Mouse (Mus musculus) hindbrain, embryonic 13.5 days (tissue): ENCODE data around the gene Rgl1. TPM values are rescaled to one million over a fixed set of nuclear protein-coding genes. Genes with fewer than 3 reads are reported as not detected.

Experiments used
- ATAC-seq: fragments of 200-750 bp; cut with Nextera tagmentation; 2 replicates; pipeline ENCODE4 v1.8.0; 2017; ENCODE audit warnings: moderate TSS enrichment; ENCODE audit not compliant: low FRiP score
- H3K27ac ChIP-seq: fragments of 300-500 bp; sonication (generic); 2 replicates; pipeline ENCODE4 v1.5.1; 2015; ENCODE audit warnings: inconsistent platforms, mild to moderate bottlenecking, moderate library complexity
- H3K27me3 ChIP-seq: fragments of 300-500 bp; sonication (generic); 2 replicates; pipeline ENCODE4 v1.6.1; 2015; ENCODE audit warnings: mild to moderate bottlenecking, inconsistent platforms
- H3K36me3 ChIP-seq: fragments of 300-500 bp; sonication (generic); 2 replicates; pipeline ENCODE4 v1.6.1; 2015; ENCODE audit warnings: mild to moderate bottlenecking, inconsistent platforms
- H3K4me1 ChIP-seq: fragments of 300-500 bp; sonication (generic); replicated peaks from 2 replicates; pipeline ENCODE4 v1.6.1; 2015; ENCODE audit warnings: inconsistent platforms
- H3K4me2 ChIP-seq: fragments of 300-500 bp; sonication (generic); 2 replicates; pipeline ENCODE4 v1.6.1; 2015; ENCODE audit warnings: inconsistent platforms, mild to moderate bottlenecking, moderate library complexity
- H3K4me3 ChIP-seq: fragments of 300-500 bp; sonication (generic); 2 replicates; pipeline ENCODE4 v1.5.1; 2015; ENCODE audit warnings: mild to moderate bottlenecking, inconsistent platforms
- H3K9ac ChIP-seq: fragments of 300-500 bp; sonication (generic); 2 replicates; pipeline ENCODE4 v1.6.1; 2015; ENCODE audit warnings: mild to moderate bottlenecking, inconsistent platforms
- H3K9me3 ChIP-seq: fragments of 300-500 bp; sonication (generic); 2 replicates; pipeline ENCODE4 v1.6.1; 2016; ENCODE audit warnings: inconsistent platforms
- WGBS: fragments of 180-500 bp; shearing (Covaris S2); methylation state at CpG from one replicate; pipeline ENCODE4 v1.1.7; 2015; 5-methylcytosine and 5-hydroxymethylcytosine counted together
- polyA plus RNA-seq: library from polyadenylated mRNA; unstranded; fragments of >200 nt; fragmentation: Nextera tagmentation; extraction: Ambion mirVana; gene quantifications from 2 replicates; pipeline ENCODE4 v1.2.1, GENCODE M21; 2015

Rgl1 gene
- polyA plus RNA-seq, 1 experiment from 2014 or later = 19.8 TPM

DNA sequence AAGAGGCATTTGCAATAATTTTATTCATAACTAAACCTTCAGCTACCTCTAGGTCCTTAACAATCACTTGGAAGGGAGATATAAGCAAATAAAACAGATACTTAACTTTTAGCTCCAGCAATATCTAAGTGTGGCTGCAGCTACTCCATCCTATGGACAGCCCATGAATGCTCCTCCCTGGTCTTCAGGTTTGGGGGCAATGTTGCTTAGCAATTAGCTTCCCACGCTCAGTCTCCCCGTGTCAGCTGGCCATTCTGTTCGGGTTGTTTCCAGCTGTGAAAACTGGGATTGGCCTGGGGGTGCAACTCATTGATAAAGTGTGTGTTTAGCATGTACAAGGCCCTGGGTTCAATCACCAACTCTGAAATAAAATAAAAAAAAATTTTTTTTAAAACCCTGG, 136.4 kb downstream of the Rgl1 start:
- 23% methylated on average over 3 of the region's 3 CpGs for WGBS
- Histone ChIP-seq H3K27ac (no peak overlapping the region), H3K36me3 (no peaks in the 10 kb centered on the region), H3K9ac (no peak overlapping the region), H3K4me3 (no peak overlapping the region), H3K9me3 (no peaks in the 10 kb centered on the region), H3K27me3 (peaks cover 6% of the 10 kb centered on the region), H3K4me1 (peaks cover 9% of the 10 kb centered on the region), H3K4me2 (no peak overlapping the region)
- ATAC-seq = no peak

DNA sequence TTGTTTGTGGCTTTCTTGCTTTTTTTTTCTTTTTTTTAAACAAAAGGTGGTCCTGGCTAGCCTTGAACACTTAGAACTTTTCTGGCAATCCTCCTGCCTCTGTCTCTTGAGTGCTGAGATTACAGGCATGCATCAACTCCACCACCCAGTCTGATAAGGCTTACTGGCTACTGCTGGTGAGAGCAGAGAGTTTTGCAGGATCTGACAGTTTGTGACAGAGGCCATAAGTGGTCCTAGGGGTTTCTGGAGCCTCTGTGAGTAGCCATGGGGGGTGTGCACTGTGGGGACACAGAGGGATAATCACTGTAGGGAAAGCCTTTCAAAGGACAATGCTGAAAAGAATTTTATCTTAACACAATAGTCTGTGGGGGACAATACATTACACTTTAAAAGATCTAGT, 140.5 kb downstream of the Rgl1 start:
- H3K36me3 ChIP-seq = no peaks in the 10 kb centered on the region
- no peaks in the 10 kb centered on the region for H3K9me3 ChIP-seq
- H3K9ac ChIP-seq = no peak overlapping the region
- peaks cover 18% of the 10 kb centered on the region for H3K4me1 ChIP-seq
- H3K4me3 ChIP-seq = peak overlapping the region; percentile 66
- H3K27ac ChIP-seq = peak overlapping the region; percentile 72; the same call in 1 of the 2 replicates
- H3K4me2 ChIP-seq = peak overlapping the region; percentile 64
- H3K27me3 ChIP-seq = peaks cover 13% of the 10 kb centered on the region
- no peak for ATAC-seq

DNA sequence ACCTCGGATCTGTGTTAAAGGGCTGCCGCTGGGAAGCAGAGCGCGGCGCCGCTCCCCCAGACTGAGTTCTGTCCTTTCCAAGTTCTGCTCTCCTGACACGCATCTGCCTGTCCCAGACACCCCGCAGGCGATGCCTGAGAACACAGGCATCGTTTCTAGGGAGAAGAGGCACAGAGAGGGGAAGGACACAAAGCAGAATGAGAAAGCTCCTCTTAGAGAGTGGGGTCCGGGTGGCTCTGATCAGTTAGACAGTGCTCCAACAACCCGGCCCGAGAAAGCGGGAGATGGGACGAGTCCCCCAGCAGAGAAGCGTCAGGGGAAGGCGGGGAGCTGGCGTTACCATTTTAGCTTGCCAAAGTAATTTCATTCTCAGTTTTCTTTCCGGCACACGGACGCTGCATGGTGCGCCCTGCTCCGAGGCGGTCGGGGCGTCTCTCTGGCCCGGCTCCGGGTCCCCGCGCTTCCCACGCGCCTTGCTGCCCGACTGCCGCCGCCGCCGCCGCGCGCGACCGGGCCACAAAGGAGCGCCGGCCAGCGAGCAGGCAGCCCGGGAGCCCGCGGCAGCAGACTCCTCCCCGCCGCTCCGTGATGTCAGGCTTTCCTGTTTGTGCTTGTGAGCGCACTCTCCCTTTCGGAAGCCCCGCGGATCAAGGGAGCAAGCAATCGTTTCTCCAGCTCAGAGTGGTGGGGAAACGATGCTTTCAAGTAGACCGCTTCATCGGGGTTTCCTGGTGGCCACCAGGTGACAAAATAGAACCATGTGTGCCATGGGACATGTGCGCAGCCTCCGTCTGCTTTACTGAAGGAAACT, 141.3 kb downstream of the Rgl1 start:
- under 1% methylated on average over 61 of the region's 61 CpGs for WGBS
- H3K36me3 ChIP-seq = no peaks in the 10 kb centered on the region
- ATAC-seq = peak; percentile 90

DNA sequence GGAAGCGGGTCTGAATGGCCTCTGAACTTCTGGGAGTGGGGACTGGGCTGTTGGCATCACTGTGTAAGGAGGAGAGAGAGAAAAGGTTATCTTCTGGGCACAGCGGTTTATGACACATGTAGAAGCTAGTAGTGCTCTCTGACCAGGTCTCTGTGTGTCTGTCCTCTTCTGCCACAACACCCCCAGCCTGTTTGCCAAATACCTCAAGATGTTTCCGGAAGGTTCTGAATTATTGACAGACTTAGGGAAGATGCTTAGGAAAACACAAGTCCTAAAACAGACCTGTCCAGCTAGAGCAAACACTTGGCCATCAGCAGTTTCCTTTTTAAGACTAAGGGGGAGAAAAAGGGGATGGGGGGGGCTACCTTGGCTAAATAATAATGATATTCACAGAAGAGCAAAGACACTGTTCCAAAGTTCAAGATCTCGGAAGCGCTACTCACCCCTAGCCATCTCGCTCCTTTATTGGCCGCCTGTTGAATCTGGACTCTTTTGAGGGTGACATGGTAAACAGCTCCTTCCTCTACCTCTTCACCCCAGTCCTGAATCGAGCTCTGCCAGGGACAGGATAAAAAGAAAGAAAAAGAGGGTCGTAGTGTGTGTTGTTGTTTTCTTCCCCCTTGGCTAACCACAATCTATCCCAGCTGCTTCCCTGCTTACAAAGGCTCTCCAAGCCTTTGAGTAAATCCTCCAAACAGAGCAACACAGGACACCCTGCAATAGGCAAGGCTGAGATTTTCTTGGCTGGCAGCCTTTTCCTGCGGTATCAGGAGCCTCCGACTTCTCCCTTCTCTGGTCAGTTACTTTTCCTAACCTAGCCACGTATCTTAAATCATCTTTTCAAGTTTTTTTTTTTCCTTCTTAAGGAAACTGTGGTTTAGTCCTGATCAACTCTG, 142.5 kb downstream of the Rgl1 start:
- Histone ChIP-seq H3K9ac (0 out of 2 replicates have a peak overlapping the region, but pooled peaks have one; percentile 49), H3K27ac (0 out of 2 replicates have a peak overlapping the region, but pooled peaks have one; percentile 46)

More for the DNA sequence above, 141.3 kb downstream of the Rgl1 start:
- peaks cover 16% of the 10 kb centered on the region for H3K4me1 ChIP-seq
- H3K27ac ChIP-seq = peak overlapping the region; percentile 72
- peak overlapping the region; percentile 81 for H3K9ac ChIP-seq
- peaks cover 13% of the 10 kb centered on the region for H3K27me3 ChIP-seq
- peak overlapping the region; percentile 64 for H3K4me2 ChIP-seq
- no peaks in the 10 kb centered on the region for H3K9me3 ChIP-seq
- H3K4me3 ChIP-seq = peak overlapping the region; percentile 66

DNA sequence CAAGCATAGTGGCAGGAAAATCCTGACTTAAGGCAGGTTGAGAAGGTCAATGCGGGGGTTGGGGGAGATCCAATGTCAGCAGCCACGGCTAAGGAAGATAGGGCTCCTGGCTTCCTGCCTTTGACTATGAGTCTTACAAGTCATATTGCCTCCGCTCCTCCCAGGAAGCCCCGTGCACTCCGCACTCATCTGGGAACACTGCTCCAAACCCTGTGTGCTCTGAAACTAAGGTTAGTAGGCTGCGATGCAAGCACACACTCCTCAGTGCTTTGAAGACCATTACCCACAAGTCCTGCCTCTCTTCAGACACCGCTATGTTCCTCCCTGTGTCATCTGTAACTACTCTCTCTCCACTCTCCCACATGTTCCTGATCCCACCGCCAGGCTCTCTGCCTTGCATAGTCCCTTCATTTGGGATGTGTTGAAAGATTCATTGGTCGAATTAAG, 143.4 kb downstream of the Rgl1 start:
- H3K9ac ChIP-seq = no peak overlapping the region

More for the DNA sequence above, 142.5 kb downstream of the Rgl1 start:
- 36% methylated on average over 12 of the region's 12 CpGs for WGBS
- no peaks in the 10 kb centered on the region for H3K36me3 ChIP-seq
- no peak for ATAC-seq
- H3K4me2 ChIP-seq = peak overlapping the region; percentile 64
- H3K27me3 ChIP-seq = peaks cover 13% of the 10 kb centered on the region
- peak overlapping the region; percentile 66 for H3K4me3 ChIP-seq
- H3K9me3 ChIP-seq = no peaks in the 10 kb centered on the region; the same call in 1 of the 2 replicates
- peaks cover 15% of the 10 kb centered on the region for H3K4me1 ChIP-seq

DNA sequence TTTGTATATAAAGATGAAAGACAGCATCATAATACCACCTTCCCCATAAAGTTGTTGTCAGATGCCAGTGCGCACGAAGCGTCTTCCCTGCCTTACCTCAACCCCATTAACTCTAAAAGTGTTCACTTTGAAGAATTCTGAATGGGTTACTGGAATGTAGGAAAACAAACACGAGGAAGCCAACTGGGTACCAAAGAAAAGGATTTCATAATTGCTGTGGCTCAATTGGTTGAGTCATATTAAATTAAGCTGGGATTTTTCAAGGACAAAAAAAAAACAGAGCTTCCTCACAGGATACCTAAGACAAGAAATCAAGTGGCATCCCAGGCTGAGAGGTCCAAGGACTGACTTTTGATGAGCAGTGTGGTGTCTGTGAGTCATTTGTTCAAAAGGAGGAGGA, 144.5 kb downstream of the Rgl1 start:
- H3K4me2 ChIP-seq = no peak overlapping the region
- no peak for ATAC-seq
- 88% methylated on average over 4 of the region's 4 CpGs for WGBS

More for the DNA sequence above, 143.4 kb downstream of the Rgl1 start:
- 88% methylated on average over 9 of the region's 9 CpGs for WGBS
- peak overlapping the region; percentile 64 for H3K4me2 ChIP-seq
- H3K4me1 ChIP-seq = peaks cover 16% of the 10 kb centered on the region
- H3K27ac ChIP-seq = no peak overlapping the region
- no peaks in the 10 kb centered on the region; the same call in 1 of the 2 replicates for H3K9me3 ChIP-seq
- H3K36me3 ChIP-seq = no peaks in the 10 kb centered on the region; the same call in 1 of the 2 replicates
- peak overlapping the region; percentile 66 for H3K4me3 ChIP-seq
- H3K27me3 ChIP-seq = peaks cover 13% of the 10 kb centered on the region
- no peak for ATAC-seq

DNA sequence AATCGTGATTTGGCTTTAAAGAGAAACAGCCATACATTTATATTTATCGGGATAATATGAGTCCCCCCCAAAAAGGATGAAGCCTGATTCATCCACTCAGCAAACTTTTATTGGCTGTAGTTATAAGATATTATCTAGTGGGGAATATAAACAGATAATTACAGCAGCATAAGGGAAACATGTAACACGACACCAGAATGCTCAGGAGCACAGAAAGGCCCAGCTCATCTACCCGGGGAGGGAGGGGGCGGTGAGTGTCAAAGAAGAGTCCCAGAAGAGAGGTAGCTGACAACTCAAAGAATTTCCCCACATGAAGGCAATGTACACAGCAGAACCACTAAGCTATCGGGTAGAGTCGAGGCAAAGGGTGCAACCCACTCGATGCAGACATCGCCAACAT, 146.8 kb downstream of the Rgl1 start:
- no peaks in the 10 kb centered on the region; the same call in 1 of the 2 replicates for H3K36me3 ChIP-seq
- no peak overlapping the region for H3K4me2 ChIP-seq
- H3K4me1 ChIP-seq = peaks cover 20% of the 10 kb centered on the region
- no peak overlapping the region for H3K4me3 ChIP-seq
- ATAC-seq = no peak
- H3K27ac ChIP-seq = no peak overlapping the region
- H3K9me3 ChIP-seq = no peaks in the 10 kb centered on the region; the same call in 1 of the 2 replicates
- 0 out of 2 replicates have a peak, but pooled peaks cover 7% of the 10 kb centered on the region for H3K27me3 ChIP-seq
- 81% methylated on average over 9 of the region's 9 CpGs for WGBS
- no peak overlapping the region for H3K9ac ChIP-seq

More for the DNA sequence above, 144.5 kb downstream of the Rgl1 start:
- H3K27me3 ChIP-seq = peaks cover 13% of the 10 kb centered on the region
- no peaks in the 10 kb centered on the region; the same call in 1 of the 2 replicates for H3K9me3 ChIP-seq
- no peak overlapping the region for H3K27ac ChIP-seq
- H3K4me3 ChIP-seq = no peak overlapping the region
- H3K9ac ChIP-seq = no peak overlapping the region
- H3K4me1 ChIP-seq = peaks cover 26% of the 10 kb centered on the region
- no peaks in the 10 kb centered on the region; the same call in 1 of the 2 replicates for H3K36me3 ChIP-seq

DNA sequence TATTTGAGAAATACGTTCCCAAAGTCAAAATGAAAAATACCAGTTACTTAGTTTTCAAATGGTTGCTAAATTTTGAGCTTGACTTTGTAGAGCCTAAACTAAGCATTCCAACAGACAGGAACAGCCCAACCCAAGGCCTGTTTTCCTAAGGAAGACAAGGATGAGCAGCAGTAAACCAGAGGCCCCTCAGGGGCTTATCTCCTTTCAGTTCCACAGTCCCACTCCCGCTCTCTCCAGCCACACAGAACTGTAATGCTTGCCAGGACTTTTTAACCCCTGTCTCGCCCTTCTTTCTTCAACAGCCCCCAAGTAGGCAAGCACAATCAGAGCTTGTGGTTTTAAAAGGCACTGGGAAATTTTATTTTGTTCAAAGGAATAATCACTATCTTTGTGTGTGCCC, 147.3 kb downstream of the Rgl1 start:
- Histone ChIP-seq H3K4me1 (peaks cover 19% of the 10 kb centered on the region), H3K27me3 (0 out of 2 replicates have a peak, but pooled peaks cover 7% of the 10 kb centered on the region), H3K9me3 (no peaks in the 10 kb centered on the region; the same call in 1 of the 2 replicates), H3K27ac (no peak overlapping the region), H3K36me3 (no peaks in the 10 kb centered on the region; the same call in 1 of the 2 replicates), H3K9ac (no peak overlapping the region), H3K4me2 (no peak overlapping the region), H3K4me3 (no peak overlapping the region)
- 83% methylated on average over 3 of the region's 3 CpGs for WGBS
- ATAC-seq = no peak

DNA sequence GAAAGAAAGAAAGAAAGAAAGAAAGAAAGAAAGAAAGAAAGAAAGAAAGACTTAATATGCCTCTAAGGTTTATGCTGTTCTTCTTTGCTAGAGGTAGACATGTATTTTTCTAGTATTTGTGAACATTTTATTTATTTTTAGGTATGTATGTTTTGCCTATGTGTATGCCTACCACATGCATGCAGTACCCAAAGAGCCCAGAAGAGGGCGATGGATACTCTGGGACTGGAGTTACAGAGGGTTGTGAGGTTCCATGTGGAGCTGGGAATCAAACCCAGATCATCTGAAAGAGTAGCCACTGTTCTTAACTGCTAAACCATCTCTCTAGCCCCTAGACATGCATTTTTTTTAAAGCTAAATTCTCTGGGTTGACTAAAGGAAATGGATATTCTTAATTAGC, 147.8 kb downstream of the Rgl1 start:
- no peak overlapping the region for H3K9ac ChIP-seq
- no peak for ATAC-seq
- H3K27ac ChIP-seq = no peak overlapping the region
- H3K36me3 ChIP-seq = no peaks in the 10 kb centered on the region; the same call in 1 of the 2 replicates
- no peak overlapping the region for H3K4me3 ChIP-seq
- 60% methylated on average over 1 of the region's 1 CpGs for WGBS
- H3K4me2 ChIP-seq = no peak overlapping the region
- 0 out of 2 replicates have a peak, but pooled peaks cover 7% of the 10 kb centered on the region for H3K27me3 ChIP-seq
- H3K4me1 ChIP-seq = peaks cover 14% of the 10 kb centered on the region
- no peaks in the 10 kb centered on the region; the same call in 1 of the 2 replicates for H3K9me3 ChIP-seq

DNA sequence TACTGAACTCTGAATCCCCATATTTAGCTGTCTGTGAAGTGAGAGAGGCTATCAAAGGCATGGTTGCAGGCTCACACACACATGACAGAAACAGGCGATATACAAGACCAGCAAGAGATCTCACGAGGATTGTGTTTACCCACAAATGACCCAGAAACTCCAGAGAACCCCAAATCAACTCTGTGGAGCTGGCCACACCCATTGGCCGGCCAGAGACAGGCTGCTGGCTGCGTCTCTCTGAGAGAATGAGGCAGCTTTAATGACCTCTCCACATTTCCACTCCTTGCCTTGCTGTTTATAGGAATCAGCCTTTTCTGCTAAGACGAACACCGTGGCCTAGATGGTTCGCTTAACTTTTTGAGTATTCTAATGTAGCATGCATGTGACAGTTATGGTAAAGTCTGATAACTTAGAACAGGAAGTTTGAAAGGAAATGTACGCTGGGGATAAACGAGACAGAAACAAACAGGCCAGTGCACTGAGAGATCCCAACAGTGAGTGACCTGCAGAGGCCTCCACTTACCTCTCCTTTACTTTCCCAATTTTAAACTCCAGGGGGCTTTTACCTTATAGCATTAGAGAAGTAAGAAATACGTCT, 148.3 kb downstream of the Rgl1 start:
- H3K4me2 ChIP-seq = no peak overlapping the region
- H3K9ac ChIP-seq = no peak overlapping the region
- H3K4me3 ChIP-seq = no peak overlapping the region
- peaks cover 15% of the 10 kb centered on the region for H3K4me1 ChIP-seq
- H3K27me3 ChIP-seq = 0 out of 2 replicates have a peak, but pooled peaks cover 3% of the 10 kb centered on the region
- H3K36me3 ChIP-seq = no peaks in the 10 kb centered on the region; the same call in 1 of the 2 replicates
- no peaks in the 10 kb centered on the region; the same call in 1 of the 2 replicates for H3K9me3 ChIP-seq
- no peak for ATAC-seq
- 89% methylated on average over 10 of the region's 10 CpGs for WGBS
- no peak overlapping the region for H3K27ac ChIP-seq

DNA sequence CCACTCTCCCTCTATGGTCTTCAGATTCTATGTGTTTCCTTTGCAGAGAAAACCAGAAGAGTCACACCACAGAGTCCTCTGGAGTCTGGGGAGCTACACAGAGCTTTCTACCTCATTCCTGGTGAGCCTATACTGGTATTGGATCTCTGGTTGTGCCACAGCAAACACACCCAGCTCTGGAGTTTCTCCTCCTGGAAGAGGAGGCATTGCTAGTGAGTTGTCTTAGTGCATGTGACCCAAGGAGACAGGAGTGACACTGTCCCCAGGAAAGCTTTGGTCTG, 149.4 kb downstream of the Rgl1 start:
- 0 out of 2 replicates have a peak overlapping the region, but pooled peaks have one; percentile 5 for H3K27ac ChIP-seq
- H3K4me3 ChIP-seq = no peak overlapping the region
- no peak overlapping the region for H3K9ac ChIP-seq
- H3K36me3 ChIP-seq = no peaks in the 10 kb centered on the region; the same call in 1 of the 2 replicates
- H3K27me3 ChIP-seq = no peaks in the 10 kb centered on the region
- ATAC-seq = no peak
- H3K4me2 ChIP-seq = no peak overlapping the region
- no peaks in the 10 kb centered on the region; the same call in 1 of the 2 replicates for H3K9me3 ChIP-seq
- H3K4me1 ChIP-seq = peaks cover 23% of the 10 kb centered on the region
